Mouse (Mus musculus): ENCODE data around the gene Phf23.

GRCm38 (mm10) chr11:70030651-70031320 lies 35.2 kb downstream of the Phf23 start:
- no peak for TF ChIP-seq POLR2A (IDR thresholded peaks at IDR 0.05; ENCODE audit: insufficient read length, low read depth)
- TF ChIP-seq SRF (IDR thresholded peaks at IDR 0.05; ENCODE audit: control insufficient read depth, insufficient read length, low read depth): no peak
- no peak for TF ChIP-seq MAX (IDR thresholded peaks at IDR 0.05; ENCODE audit: low read depth)
- TF ChIP-seq E2F4 (IDR thresholded peaks at IDR 0.05; ENCODE audit: insufficient read depth): no peak
- no peak for TF ChIP-seq MYOG (IDR thresholded peaks at IDR 0.05; ENCODE audit: control insufficient read depth in 1 of 3, insufficient read depth in 1 of 3, insufficient read length in 2 of 3, low read depth in 2 of 3)
- no peak for TF ChIP-seq CEBPB (IDR thresholded peaks at IDR 0.05; ENCODE audit: insufficient read depth, poor library complexity, severe bottlenecking)
- TF ChIP-seq USF1 (IDR thresholded peaks at IDR 0.05; ENCODE audit: low read depth): no peak
- no peak for TF ChIP-seq TCF12 (IDR thresholded peaks at IDR 0.05; ENCODE audit: insufficient read depth, poor library complexity, severe bottlenecking)
- no peak for TF ChIP-seq POLR2AphosphoS2 (IDR thresholded peaks at IDR 0.05; ENCODE audit: insufficient read length, low read depth)
- TF ChIP-seq REST (IDR thresholded peaks at IDR 0.05; ENCODE audit: insufficient read depth, insufficient read length): no peak
- no peak for TF ChIP-seq TCF3 (IDR thresholded peaks at IDR 0.05; ENCODE audit: insufficient read length, low read depth)
